Mouse (Mus musculus): ENCODE results near the gene Atxn7l2.

GRCm38 (mm10) chr3:108195941-108196590 lies 14.7 kb downstream of the Atxn7l2 start:
- TF ChIP-seq POLR2A (IDR thresholded peaks at IDR 0.05; ENCODE audit: insufficient read depth, low read depth, low read length) (no peak), EP300 (IDR thresholded peaks at IDR 0.05; ENCODE audit: insufficient read depth, low read depth, low read length) (no peak), CTCF (IDR thresholded peaks at IDR 0.05) (no peak)

Measured in heart, adult 2 months (tissue).